Mouse (Mus musculus) CD4-positive, CD25-positive, alpha-beta regulatory T cell, adult 4 months (primary cell): Measurements from ENCODE around the gene Kcnc3. TPM values are rescaled to one million over a fixed set of nuclear protein-coding genes. Genes with fewer than 3 reads are reported as not detected.

Source experiments
- ATAC-seq: one replicate; pipeline ENCODE4 v1.8.0; 2017
- polyA plus RNA-seq, 2 experiments: library from polyadenylated mRNA; unstranded; fragments of 100-300 nt; shearing (Covaris generic); gene quantifications; one replicate each; pipeline ENCODE4 v1.2.1; 2017

Gene Kcnc3
- under 1 TPM in 1 of 2 experiments, not detected in 1; 0.42 TPM for polyA plus RNA-seq

DNA sequence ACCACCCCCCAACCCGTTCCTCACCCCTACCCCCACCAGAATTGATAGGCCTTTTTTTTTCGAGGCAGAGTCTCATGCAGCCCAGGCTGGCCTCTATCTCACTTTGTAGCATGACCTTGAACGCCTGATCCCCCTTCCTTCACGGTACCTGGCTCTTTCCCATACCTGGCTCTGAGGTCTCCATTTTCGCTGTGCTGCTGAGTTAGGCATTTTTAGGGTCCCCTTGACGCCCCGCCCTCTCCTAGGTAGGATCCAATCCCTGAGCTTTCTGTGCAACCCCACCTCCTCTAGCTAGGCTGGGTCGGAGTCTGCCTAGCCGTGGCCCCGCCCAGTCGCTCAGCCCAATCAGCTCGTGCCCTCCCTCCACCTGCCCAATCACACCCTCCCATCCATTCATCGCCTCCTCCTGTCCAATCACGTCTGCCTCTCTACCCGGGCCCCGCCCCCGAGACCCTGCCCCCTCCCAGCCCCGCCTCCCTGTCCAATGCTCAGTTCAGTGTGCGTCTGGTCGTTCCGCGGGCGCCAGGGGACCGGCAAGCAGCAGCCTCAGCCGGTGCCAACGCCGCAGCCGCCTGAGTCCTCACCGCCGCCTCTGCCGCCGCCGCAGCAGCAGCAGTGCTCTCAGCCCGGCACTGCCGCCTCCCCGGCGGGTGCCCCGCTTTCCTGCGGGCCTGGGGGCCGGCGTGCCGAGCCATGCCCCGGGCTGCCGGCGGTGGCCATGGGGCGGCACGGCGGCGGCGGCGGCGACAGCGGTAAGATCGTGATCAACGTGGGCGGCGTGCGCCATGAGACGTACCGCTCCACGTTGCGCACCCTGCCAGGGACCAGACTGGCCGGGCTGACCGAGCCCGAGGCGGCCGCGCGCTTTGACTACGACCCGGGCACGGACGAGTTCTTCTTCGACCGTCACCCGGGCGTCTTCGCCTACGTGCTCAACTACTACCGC, at the start of gene Kcnc3:
Gene Kcnc3, plus strand, starts transcription at position 263 of the 946 bp plus-strand sequence.
- peak; percentile 87 for ATAC-seq

GRCm38 (mm10) chr7:44542555-44542954, 47.9 kb upstream of the Kcnc3 start:
- ATAC-seq: no peak

DNA sequence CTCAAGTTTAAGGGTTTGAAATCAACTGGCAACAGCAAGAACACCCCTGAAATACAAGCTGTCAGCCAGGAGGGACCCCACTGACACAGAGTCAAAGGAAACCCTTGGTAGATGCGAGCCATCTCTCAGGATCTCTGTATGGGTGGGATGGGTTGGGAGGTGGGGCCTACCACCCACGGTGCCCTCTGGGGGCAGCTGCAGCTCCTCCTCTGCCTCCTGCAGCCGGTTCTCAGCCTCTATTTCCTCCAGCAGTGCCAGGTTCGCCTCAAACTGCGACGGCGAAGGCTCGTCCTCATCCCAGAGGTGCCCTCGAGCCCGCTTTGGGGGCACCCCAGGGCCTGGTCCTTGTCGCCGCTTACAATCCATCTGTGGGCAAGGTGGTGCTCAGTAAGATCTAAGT, 47.4 kb upstream of the Kcnc3 start:
- no peak for ATAC-seq

GRCm38 (mm10) chr7:44546274-44546673, 44.2 kb upstream of the Kcnc3 start:
- no peak for ATAC-seq

- no peak for ATAC-seq
These were observed 43.4 kb upstream of the Kcnc3 start for GRCm38 (mm10) chr7:44547041-44547440.

- ATAC-seq: no peak
These were observed 42.7 kb upstream of the Kcnc3 start for GRCm38 (mm10) chr7:44547725-44548124.

- peak; percentile 94 for ATAC-seq
These were observed 41.9 kb upstream of the Kcnc3 start, which contains the start of gene Pold1 for GRCm38 (mm10) chr7:44548497-44549087. TSS of gene Pold1 (minus strand) at chr7:44548849.

GRCm38 (mm10) chr7:44549621-44550408, 40.6 kb upstream of the Kcnc3 start:
- ATAC-seq: no peak

DNA sequence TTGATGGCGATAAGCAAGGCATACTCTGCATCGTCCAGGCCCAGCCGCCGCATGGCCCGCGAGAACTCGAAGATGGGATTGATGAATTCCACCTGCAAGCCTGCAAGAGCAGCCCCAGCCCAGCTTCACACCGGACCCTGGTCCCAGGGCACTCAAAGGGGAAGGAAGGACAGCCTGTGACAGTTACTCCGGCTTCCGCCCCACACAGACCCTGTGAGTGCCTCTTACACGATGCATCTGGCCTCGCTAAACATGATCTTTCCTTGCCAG, 40.1 kb upstream of the Kcnc3 start:
- ATAC-seq: no peak

DNA sequence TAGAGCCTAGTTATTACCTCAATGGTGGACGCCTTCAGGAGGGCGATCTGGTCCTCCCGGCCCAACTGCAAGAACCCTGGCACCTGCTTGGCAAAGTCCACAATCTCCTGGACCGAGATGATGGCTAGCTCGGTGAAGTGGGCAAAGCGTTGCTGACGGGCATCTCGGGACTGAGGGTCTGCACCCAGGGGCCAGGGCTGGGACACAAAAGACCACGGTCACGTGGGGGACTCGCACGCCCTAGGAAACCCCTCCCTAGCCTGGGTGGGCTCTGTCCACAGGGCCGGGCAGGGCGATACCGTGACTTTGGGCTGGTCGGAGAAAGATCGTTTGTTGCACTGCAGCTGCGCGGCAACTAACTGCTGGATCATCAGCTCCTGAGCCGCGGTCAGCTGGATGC, 39.2 kb upstream of the Kcnc3 start:
- ATAC-seq: no peak

- no peak for ATAC-seq
These were observed 38.7 kb upstream of the Kcnc3 start for GRCm38 (mm10) chr7:44551731-44552130.

- no peak for ATAC-seq
These were observed 38.1 kb upstream of the Kcnc3 start for GRCm38 (mm10) chr7:44552141-44552908.

GRCm38 (mm10) chr7:44553196-44553764, 37.2 kb upstream of the Kcnc3 start:
- ATAC-seq: peak; percentile 16

DNA sequence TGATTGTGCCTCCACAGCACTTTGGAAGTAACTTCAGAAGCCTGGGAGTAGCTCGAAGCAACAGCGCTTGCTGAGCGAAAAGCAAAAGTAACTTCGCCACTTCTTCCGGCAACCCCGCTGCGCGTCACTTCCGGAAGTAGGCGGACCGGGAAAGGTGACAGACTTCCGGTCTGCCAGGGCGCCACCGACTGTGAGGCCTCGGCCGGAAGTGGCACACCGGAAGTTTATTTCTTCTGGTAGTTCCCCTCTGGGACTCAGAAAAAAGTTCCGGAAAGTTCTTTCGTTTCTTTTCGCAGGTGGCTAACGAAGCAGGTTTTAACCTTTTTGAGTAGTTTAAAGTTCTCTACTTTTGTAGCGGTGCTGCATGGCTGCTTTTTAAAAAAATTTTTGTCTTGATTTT, 36.6 kb upstream of the Kcnc3 start, which contains the start of gene Nr1h2:
Gene Nr1h2, minus strand, starts transcription at position 126 of the 400 bp plus-strand sequence.
- ATAC-seq: peak; percentile 87

- ATAC-seq: no peak
These were observed 32.8 kb upstream of the Kcnc3 start for GRCm38 (mm10) chr7:44557629-44558028.

DNA sequence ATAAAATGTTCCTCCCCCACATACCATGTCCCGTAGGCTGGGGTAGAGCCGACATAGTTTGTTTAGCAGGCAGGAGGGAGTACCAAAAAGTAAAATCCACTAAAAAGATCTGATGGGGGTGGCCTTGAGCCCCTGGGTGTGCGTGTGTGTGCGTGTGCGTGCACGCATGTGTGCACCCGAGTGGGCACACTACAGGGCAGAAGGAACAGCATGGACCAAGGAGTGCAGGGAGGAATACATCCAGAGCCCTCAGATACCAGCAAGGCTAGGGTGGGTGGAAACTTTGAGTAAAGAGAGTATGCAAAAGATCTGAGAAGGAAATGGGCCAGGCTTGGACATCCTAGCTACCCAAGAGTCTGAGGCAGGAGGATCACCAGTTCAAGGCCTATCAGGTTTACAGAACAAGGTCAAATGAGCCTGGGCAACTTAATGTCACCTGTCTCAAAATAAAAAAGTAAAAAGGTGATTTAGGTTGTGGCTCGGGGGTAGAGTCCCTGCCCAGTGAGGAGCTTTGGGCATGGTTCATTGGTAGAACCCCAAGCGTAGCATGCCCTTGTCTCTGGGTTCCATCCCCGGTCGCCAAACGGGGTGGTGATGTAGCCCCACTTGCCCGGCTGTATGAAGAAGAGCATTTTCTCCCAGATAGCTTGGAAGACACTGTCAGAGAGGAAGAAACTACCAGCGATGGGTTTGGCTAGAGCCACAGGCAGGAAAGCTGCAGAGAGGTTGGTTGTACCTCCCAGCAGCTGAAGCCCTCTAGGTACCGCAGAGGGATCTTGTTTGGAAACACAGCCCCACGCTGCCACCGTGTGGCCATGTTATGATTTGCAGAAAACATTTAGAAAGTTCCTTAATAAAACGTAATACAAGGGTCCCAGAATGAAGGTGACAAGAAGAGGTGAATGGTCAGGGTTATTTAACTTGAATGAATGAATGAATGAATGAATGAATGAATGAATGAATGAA, 29.7 kb upstream of the Kcnc3 start:
- ATAC-seq: peak; percentile 85

- no peak for ATAC-seq
These were observed 27.2 kb upstream of the Kcnc3 start for GRCm38 (mm10) chr7:44563284-44563683.

DNA sequence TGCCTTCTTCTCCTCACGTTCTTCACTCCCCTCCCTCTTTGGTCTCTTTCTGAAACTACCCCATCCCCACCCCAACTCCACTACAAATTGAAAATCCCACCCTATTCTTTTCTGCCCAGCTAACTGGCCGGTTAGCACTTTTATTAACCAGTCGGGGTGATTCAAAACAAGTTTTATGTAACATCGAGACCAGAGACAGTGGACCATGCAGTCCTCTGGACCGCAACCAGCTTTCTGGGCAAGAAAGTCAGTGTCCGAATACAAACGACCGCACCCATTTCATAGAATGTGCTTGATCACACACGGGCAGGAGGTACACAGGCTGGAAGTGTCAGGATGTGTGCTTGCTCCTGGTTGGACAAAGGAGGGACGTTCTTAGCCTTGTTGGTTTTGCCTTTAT, 26.0 kb upstream of the Kcnc3 start:
- ATAC-seq: no peak

- no peak for ATAC-seq
These were observed 25.1 kb upstream of the Kcnc3 start for GRCm38 (mm10) chr7:44565414-44565813.

DNA sequence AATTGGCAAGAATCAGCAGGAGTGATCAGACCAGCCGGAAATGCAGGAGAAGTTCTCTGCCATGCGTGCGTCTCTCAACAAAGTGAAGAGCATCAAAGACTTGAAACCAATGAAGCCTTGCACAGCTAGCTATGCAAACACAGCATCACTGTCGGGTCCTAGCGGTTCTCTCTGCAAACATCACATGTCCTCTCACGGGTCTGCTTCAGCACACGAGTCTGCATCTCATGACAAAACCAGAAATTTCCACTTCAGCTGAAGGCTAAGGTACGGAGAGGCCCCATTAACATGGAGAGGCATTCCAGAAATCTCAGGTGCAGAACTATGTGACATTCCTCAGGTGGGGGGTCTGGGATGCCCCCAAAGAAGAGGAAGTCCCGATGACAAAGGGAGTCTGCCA, 21.7 kb upstream of the Kcnc3 start:
- no peak for ATAC-seq

GRCm38 (mm10) chr7:44570989-44571388, 19.5 kb upstream of the Kcnc3 start:
- no peak for ATAC-seq
